Mouse (Mus musculus) midbrain, embryonic 14.5 days (tissue): Measurements from ENCODE around the gene Nup205. TPM values are rescaled to one million over a fixed set of nuclear protein-coding genes. Genes with fewer than 3 reads are reported as not detected.
A peak's percentile ranks its signal among the peaks of the same experiment; 100 is the strongest.

ENCODE experiments used
- ATAC-seq: fragments of 200-750 bp; cut with Nextera tagmentation; 2 replicates; pipeline ENCODE4 v1.8.0; 2017; ENCODE audit warnings: moderate number of reproducible peaks, moderate library complexity; ENCODE audit not compliant: low FRiP score, low TSS enrichment
- DNase-seq: peaks from one replicate; pipeline ENCODE4 v3.0.0-alpha.2; 2015
- H3K27ac ChIP-seq: fragments of 300-500 bp; sonication (generic); replicated peaks from 2 replicates; pipeline ENCODE4 v1.5.1; 2014; ENCODE audit warnings: mild to moderate bottlenecking, low read depth, low read length, moderate library complexity
- H3K27me3 ChIP-seq: fragments of 300-500 bp; sonication (generic); 2 replicates; pipeline ENCODE4 v1.6.1; 2014; ENCODE audit warnings: low read length, control low read depth, mixed read lengths; ENCODE audit not compliant: control insufficient read depth, insufficient read depth
- H3K36me3 ChIP-seq: fragments of 300-500 bp; sonication (generic); 2 replicates; pipeline ENCODE4 v1.6.1; 2014; ENCODE audit warnings: low read length, control low read depth; ENCODE audit not compliant: control insufficient read depth, insufficient read depth
- H3K4me1 ChIP-seq: fragments of 300-500 bp; sonication (generic); 2 replicates; pipeline ENCODE4 v1.6.1; 2014; ENCODE audit warnings: mild to moderate bottlenecking, antibody characterized with exemption, low read length, control low read depth; ENCODE audit not compliant: control insufficient read depth, insufficient read depth
- H3K4me2 ChIP-seq: fragments of 300-500 bp; sonication (generic); 2 replicates; pipeline ENCODE4 v1.6.1; 2014; ENCODE audit warnings: mild to moderate bottlenecking, low read length, moderate library complexity
- H3K4me3 ChIP-seq: fragments of 300-500 bp; sonication (generic); replicated peaks from 2 replicates; pipeline ENCODE4 v1.5.1; 2014; ENCODE audit warnings: low read depth, low read length
- H3K9ac ChIP-seq: fragments of 300-500 bp; sonication (generic); replicated peaks from 2 replicates; pipeline ENCODE4 v1.6.1; 2014; ENCODE audit warnings: mild to moderate bottlenecking, low read length, moderate library complexity
- H3K9me3 ChIP-seq: fragments of 300-500 bp; sonication (generic); 2 replicates; pipeline ENCODE4 v1.6.1; 2016; ENCODE audit warnings: low read length, control low read depth, mixed read lengths; ENCODE audit not compliant: control insufficient read depth
- WGBS: fragments of 180-500 bp; shearing (Covaris S2); extraction: QIAGEN DNeasy Blood & Tissue Kit; methylation state at CpG from one replicate; pipeline ENCODE4 v1.1.7; 2014; 5-methylcytosine and 5-hydroxymethylcytosine counted together
- polyA plus RNA-seq: library from polyadenylated mRNA; unstranded; fragments of >200 nt; fragmentation: Nextera tagmentation; extraction: Ambion mirVana; gene quantifications from 2 replicates; pipeline ENCODE4 v1.2.1, GENCODE M21; 2014

Nup205 gene
- polyA plus RNA-seq, 1 experiment from 2014 or later, result 37.0 TPM

DNA sequence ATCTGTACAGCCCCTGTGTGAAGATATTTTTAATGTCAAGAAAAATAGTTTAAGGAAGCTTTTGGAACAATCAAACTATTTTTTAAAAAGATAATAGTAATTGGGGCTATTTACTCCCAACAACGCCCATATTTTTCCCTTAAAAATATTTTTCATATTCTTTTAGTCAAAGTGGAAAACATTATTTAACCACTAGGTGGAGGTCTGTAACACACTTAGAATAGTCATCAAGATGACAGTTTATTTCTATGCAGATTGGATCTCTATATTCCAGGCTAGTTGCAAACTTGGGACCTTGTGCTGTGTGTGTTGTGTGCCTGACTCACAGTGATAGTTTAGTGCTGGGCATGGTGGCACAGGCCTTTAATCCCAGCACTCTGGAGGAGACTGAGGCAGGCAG lies 52.2 kb downstream of the Nup205 start:
- Histone ChIP-seq H3K9me3 (no peaks in the 10 kb centered on the region), H3K27ac (no peak overlapping the region), H3K4me1 (no peaks in the 10 kb centered on the region), H3K4me3 (no peak overlapping the region), H3K9ac (no peak overlapping the region), H3K36me3 (peaks cover 74% of the 10 kb centered on the region), H3K27me3 (no peaks in the 10 kb centered on the region), H3K4me2 (no peak overlapping the region)
- 95% methylated on average over 1 of the region's 1 CpGs for WGBS
- no peak for ATAC-seq
- no peak for DNase-seq

DNA sequence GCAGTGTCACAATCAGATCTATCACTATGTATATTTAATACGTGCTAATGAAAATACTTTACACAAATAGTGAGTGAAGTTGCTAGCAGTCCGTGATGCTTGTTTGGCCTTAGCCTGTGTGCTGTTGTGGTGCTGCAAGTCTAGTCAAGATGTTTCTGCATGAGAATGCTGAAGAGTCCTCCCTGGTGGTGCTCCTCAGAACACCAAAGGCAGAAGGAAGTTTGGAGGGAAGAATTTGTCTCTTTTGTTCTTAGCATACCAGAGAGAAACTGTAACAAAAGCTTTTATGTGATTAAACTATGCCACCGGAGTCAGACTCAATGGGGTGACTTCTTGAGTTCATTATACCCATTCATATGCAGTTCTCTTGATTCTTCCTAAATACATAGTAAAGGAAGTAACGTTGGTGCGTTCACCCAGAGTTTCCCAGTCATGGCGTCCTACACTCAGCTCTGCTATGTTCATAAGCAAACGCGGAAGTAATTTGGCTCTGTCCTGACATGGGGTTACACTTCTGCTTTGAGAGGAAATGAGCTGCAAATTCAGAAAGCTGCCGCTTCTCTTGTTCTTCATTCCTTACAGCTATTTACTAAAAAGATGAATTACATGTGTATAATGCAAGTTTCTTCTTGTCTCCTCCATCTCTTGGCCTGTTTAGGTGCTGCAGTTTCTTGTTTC lies 59.0 kb downstream of the Nup205 start:
- ATAC-seq, result no peak
- Histone ChIP-seq H3K4me1 (no peaks in the 10 kb centered on the region), H3K9ac (no peak overlapping the region), H3K4me3 (no peak overlapping the region), H3K4me2 (no peak overlapping the region), H3K9me3 (no peaks in the 10 kb centered on the region), H3K27ac (no peak overlapping the region), H3K36me3 (peaks cover 90% of the 10 kb centered on the region), H3K27me3 (no peaks in the 10 kb centered on the region)
- DNase-seq, result no peak
- WGBS, result 81% methylated on average over 9 of the region's 9 CpGs

DNA sequence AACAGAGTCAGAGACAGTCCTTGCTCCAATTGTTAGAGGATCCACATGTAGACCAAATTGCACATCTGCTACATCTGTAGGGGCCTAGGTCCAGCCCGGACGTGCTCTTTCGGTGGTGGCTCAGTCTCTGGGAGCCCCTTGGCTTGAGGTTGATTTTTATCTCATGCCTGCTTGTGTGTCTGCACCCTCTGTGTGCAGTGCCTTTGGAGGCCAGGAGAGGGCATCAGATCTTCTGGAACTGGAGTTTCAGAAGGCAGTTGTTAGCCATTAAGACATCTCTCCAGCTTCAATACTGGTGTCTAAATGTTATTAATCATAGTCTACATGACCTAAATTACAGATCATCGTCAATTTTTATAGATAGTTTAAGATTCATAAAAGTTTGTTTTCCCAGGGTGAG lies 66.0 kb downstream of the Nup205 start:
- Histone ChIP-seq H3K27me3 (no peaks in the 10 kb centered on the region), H3K9me3 (no peaks in the 10 kb centered on the region), H3K27ac (no peak overlapping the region), H3K9ac (no peak overlapping the region), H3K4me2 (no peak overlapping the region), H3K4me3 (no peak overlapping the region), H3K4me1 (no peaks in the 10 kb centered on the region), H3K36me3 (peaks cover 81% of the 10 kb centered on the region)
- no peak for DNase-seq
- ATAC-seq, result no peak
- 98% methylated on average over 4 of the region's 4 CpGs for WGBS

DNA sequence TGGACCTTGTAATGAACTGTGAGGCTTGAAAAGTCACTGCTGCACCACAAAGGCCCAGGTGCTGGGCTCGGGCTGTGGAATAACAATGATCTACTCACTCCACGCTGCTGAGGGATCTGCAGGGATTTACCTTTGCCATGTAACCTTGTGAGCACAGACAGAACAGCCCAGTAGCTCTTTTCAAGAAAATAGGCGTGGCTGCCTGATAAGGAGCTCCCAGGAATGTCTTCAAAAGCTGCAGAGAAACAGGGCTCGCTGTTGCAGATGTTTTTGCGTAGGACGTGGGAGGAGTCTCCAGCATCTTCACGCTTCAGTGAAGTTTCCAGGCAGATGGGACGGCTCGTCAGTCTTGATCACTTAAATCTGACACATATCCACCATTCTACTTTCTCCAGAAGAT lies 66.8 kb downstream of the Nup205 start:
- Histone ChIP-seq H3K9ac (no peak overlapping the region), H3K36me3 (peaks cover 74% of the 10 kb centered on the region), H3K27ac (no peak overlapping the region), H3K27me3 (no peaks in the 10 kb centered on the region), H3K4me3 (no peak overlapping the region), H3K9me3 (no peaks in the 10 kb centered on the region), H3K4me2 (no peak overlapping the region), H3K4me1 (no peaks in the 10 kb centered on the region)
- no peak for ATAC-seq
- no peak for DNase-seq
- 86% methylated on average over 9 of the region's 9 CpGs for WGBS

DNA sequence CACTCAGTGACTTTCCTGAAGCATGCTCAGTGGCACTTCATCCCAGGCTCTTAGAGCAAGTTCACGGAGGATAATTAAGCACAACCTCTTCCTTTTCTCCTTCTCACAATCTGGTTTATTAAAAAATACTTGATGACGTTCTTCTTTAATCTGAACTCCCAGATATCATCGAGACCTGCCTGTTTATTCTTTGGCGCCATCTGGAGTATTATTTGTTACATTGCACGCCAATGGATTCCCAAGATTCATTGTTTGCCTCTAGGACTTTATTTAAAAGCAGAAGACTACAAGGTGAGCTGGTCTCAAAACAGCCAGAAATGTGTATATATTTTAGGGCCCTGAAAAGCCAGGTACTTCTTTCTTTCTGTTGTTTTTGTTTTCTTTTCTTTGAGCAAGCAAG lies 67.9 kb downstream of the Nup205 start:
- 58% methylated on average over 5 of the region's 5 CpGs for WGBS

DNA sequence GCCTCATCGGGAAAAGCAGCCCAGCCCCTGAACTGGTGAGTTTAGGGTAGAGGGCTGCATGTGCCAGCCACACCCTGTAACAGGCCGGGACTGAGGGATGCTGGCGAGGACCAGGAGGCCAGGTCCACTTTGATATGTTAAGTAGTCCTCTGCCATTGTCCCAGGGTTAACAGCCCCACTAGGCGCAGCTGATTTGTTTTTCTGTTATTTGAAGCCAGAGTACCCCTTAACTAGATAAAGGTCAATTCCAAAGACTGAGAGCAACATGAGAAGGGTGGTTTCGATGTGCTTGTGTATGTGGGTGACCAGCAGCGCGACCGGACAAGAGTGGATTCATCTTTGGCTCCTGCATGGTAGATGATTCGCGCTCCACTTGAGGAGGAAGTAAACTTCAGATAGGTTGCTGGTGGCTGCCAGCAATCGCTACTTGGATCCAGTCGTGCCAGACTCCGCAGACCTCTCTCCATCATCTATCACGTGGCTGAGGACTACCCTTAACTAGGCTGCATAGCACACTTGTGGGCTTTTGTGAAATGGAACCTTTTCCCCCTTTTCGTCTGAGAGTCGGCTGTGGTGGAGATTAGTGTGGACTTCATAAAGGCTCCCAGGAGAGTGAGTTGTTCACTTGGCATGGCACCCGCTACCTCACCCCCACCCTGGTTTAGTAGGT lies 74.7 kb downstream of the Nup205 start:
- WGBS, result 69% methylated on average over 17 of the region's 17 CpGs
- H3K9ac ChIP-seq, result peak overlapping the region; percentile 76
- H3K9me3 ChIP-seq, result no peaks in the 10 kb centered on the region
- peak overlapping the region; percentile 75 for H3K4me3 ChIP-seq
- ATAC-seq (no peak), DNase-seq (no peak)
- no peaks in the 10 kb centered on the region for H3K27me3 ChIP-seq
- no peak overlapping the region for H3K27ac ChIP-seq
- peak overlapping the region; percentile 72 for H3K4me2 ChIP-seq
- peaks cover 3% of the 10 kb centered on the region; the same call in 1 of the 2 replicates for H3K36me3 ChIP-seq
- H3K4me1 ChIP-seq, result peaks cover 23% of the 10 kb centered on the region

More for the DNA sequence above, 67.9 kb downstream of the Nup205 start:
- Histone ChIP-seq H3K27ac (no peak overlapping the region), H3K4me1 (no peaks in the 10 kb centered on the region), H3K4me2 (no peak overlapping the region), H3K9me3 (no peaks in the 10 kb centered on the region), H3K27me3 (no peaks in the 10 kb centered on the region), H3K36me3 (peaks cover 66% of the 10 kb centered on the region), H3K4me3 (no peak overlapping the region), H3K9ac (no peak overlapping the region)
- peak; percentile 74 for DNase-seq
- ATAC-seq, result no peak

DNA sequence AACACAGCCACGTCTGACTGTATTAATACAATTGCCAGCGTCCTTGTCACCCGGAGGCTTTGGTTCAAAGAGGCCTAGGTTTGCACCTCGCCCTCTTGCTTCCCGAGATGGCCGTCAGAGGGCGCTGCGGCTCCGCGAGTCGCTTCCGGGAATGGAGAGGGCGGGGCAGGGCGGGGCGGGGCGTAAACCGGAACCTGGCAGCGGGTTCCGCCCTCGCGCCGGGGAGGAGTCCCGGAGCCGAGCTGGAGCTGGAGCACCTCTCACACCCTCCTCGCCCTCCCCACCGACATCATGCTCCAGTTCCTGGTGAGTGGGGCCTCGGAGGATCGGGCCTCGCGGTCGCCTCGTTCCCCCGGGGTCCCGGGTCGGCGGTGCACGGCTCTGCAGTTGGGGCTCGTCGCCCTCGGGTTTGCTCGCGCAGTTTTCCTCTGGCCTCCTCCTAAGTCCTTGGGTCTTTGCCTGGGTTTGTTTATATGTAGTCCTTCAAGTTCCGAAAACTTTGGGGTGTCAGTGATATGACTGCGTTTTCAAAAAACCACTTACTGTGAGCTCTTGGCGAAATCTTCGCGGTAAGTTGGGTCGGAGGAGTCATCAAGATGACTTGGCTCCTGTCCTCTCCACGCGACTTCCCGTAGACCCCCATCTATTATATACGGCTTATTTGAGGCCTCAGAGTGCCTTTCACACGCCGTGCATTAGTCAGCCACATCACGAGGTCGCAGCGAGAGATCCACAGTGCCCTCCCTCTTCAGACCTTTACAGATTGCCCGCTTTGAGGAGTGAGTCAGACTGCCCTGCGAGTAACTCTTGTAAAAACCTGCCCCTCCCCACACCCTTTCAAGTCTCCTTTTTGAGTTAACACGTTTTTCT lies 75.5 kb downstream of the Nup205 start:
- Histone ChIP-seq H3K27ac (peak overlapping the region; percentile 64), H3K9me3 (no peaks in the 10 kb centered on the region), H3K9ac (peak overlapping the region; percentile 76), H3K27me3 (no peaks in the 10 kb centered on the region), H3K4me1 (peaks cover 23% of the 10 kb centered on the region), H3K4me2 (peak overlapping the region; percentile 72), H3K36me3 (no peaks in the 10 kb centered on the region), H3K4me3 (peak overlapping the region; percentile 75)
- DNase-seq, result peak; percentile 93
- under 1% methylated on average over 60 of the region's 60 CpGs for WGBS
- ATAC-seq, result peak; percentile 89

DNA sequence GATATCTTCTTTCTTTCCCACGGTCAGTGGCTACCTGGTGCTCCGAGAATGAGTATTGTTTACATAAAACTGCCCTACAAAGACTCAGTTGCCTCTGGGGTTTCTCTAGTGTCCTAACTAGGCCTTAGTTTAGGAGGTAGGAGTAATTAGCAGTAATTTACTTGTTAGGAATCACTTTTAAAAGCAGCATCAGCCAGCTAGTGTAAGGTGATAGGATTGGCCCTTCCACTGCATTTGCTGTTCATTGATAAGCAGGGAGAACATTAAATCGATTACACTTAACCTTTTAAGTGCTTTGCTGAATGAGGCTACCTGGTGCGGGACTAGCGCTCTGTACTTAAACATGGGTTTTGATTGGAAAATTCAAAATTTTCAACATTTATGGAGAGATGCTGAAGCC lies 76.3 kb downstream of the Nup205 start:
- ATAC-seq (no peak), DNase-seq (no peak)
- H3K4me2 ChIP-seq, result peak overlapping the region; percentile 72
- H3K27me3 ChIP-seq, result no peaks in the 10 kb centered on the region
- H3K9ac ChIP-seq, result 0 out of 2 replicates have a peak overlapping the region, but pooled peaks have one; percentile 76
- H3K9me3 ChIP-seq, result no peaks in the 10 kb centered on the region
- peaks cover 23% of the 10 kb centered on the region for H3K4me1 ChIP-seq
- no peaks in the 10 kb centered on the region for H3K36me3 ChIP-seq
- peak overlapping the region; percentile 75 for H3K4me3 ChIP-seq
- no peak overlapping the region for H3K27ac ChIP-seq
- 54% methylated on average over 5 of the region's 5 CpGs for WGBS
